Mouse (Mus musculus): ENCODE results near the gene Gadl1. TPM values are rescaled to one million over a fixed set of nuclear protein-coding genes. Genes with fewer than 3 reads are reported as not detected.
"Not testable (repeated sequence)": the region's sequence is repeated elsewhere in the genome, so short reads cannot be mapped to it uniquely, and the experiment has no call there.

Gadl1 gene
- polyA plus RNA-seq, 1 experiment from 2014 or later, result 1.0 TPM

- 54% methylated on average over 6 of the region's 6 CpGs for WGBS
- no peak overlapping the region for H3K4me2 ChIP-seq
- no peaks in the 10 kb centered on the region for H3K27me3 ChIP-seq
- H3K9ac ChIP-seq, result no peak overlapping the region
- no peaks in the 10 kb centered on the region for H3K9me3 ChIP-seq
- H3K27ac ChIP-seq, result no peak overlapping the region
- no peak for ATAC-seq (ENCODE audit: insufficient number of reproducible peaks, low FRiP score, low TSS enrichment, low read depth)
- no peaks in the 10 kb centered on the region for H3K36me3 ChIP-seq
- H3K4me1 ChIP-seq, result no peaks in the 10 kb centered on the region
- H3K4me3 ChIP-seq, result no peak overlapping the region
These were observed 129.0 kb downstream of the Gadl1 start for GRCm38 (mm10) chr9:116038275-116038674.

- H3K4me2 ChIP-seq, result no peak overlapping the region
- H3K27ac ChIP-seq, result no peak overlapping the region
- no peak overlapping the region for H3K9ac ChIP-seq
- H3K4me1 ChIP-seq, result no peaks in the 10 kb centered on the region
- ATAC-seq (ENCODE audit: insufficient number of reproducible peaks, low FRiP score, low TSS enrichment, low read depth), result no peak
- no peaks in the 10 kb centered on the region for H3K36me3 ChIP-seq
- WGBS, result 81% methylated on average over 4 of the region's 4 CpGs
- no peak overlapping the region for H3K4me3 ChIP-seq
- H3K27me3 ChIP-seq, result no peaks in the 10 kb centered on the region
- H3K9me3 ChIP-seq, result no peaks in the 10 kb centered on the region
These were observed 130.7 kb downstream of the Gadl1 start for GRCm38 (mm10) chr9:116039981-116040380.

GRCm38 (mm10) chr9:116040852-116041251 is 131.6 kb downstream of the Gadl1 start:
- not testable (repeated sequence) for H3K27me3 ChIP-seq

GRCm38 (mm10) chr9:116041369-116041768 is 132.1 kb downstream of the Gadl1 start:
- no peaks in the 10 kb centered on the region for H3K36me3 ChIP-seq
- H3K27me3 ChIP-seq, result no peaks in the 10 kb centered on the region
- no peak overlapping the region for H3K27ac ChIP-seq
- no peaks in the 10 kb centered on the region for H3K4me1 ChIP-seq
- H3K9ac ChIP-seq, result no peak overlapping the region
- ATAC-seq (ENCODE audit: insufficient number of reproducible peaks, low FRiP score, low TSS enrichment, low read depth), result no peak
- WGBS, result 74% methylated on average over 4 of the region's 4 CpGs
- no peaks in the 10 kb centered on the region for H3K9me3 ChIP-seq
- no peak overlapping the region for H3K4me2 ChIP-seq
- H3K4me3 ChIP-seq, result no peak overlapping the region

More at GRCm38 (mm10) chr9:116040852-116041251, 131.6 kb downstream of the Gadl1 start:
- H3K27ac ChIP-seq; H3K9ac ChIP-seq; H3K9me3 ChIP-seq; H3K4me1 ChIP-seq; ATAC-seq (ENCODE audit: insufficient number of reproducible peaks, low FRiP score, low TSS enrichment, low read depth); H3K36me3 ChIP-seq; H3K4me2 ChIP-seq; H3K4me3 ChIP-seq: not testable (repeated sequence)
- 96% methylated on average over 14 of the region's 14 CpGs for WGBS

GRCm38 (mm10) chr9:116041787-116042186 is 132.5 kb downstream of the Gadl1 start:
- Histone ChIP-seq H3K27ac (no peak overlapping the region), H3K4me3 (no peak overlapping the region), H3K9ac (no peak overlapping the region), H3K27me3 (no peaks in the 10 kb centered on the region), H3K9me3 (no peaks in the 10 kb centered on the region), H3K36me3 (no peaks in the 10 kb centered on the region), H3K4me2 (no peak overlapping the region), H3K4me1 (no peaks in the 10 kb centered on the region)
- no peak for ATAC-seq (ENCODE audit: insufficient number of reproducible peaks, low FRiP score, low TSS enrichment, low read depth)
- WGBS, result 14% methylated on average over 3 of the region's 3 CpGs

- H3K27ac ChIP-seq, result no peak overlapping the region
- ATAC-seq (ENCODE audit: insufficient number of reproducible peaks, low FRiP score, low TSS enrichment, low read depth), result no peak
- no peaks in the 10 kb centered on the region for H3K27me3 ChIP-seq
- 76% methylated on average over 1 of the region's 1 CpGs for WGBS
- H3K4me3 ChIP-seq, result no peak overlapping the region
- H3K4me1 ChIP-seq, result no peaks in the 10 kb centered on the region
- no peak overlapping the region for H3K9ac ChIP-seq
- H3K36me3 ChIP-seq, result no peaks in the 10 kb centered on the region
- no peaks in the 10 kb centered on the region for H3K9me3 ChIP-seq
- no peak overlapping the region for H3K4me2 ChIP-seq
These were observed 140.7 kb downstream of the Gadl1 start for GRCm38 (mm10) chr9:116049985-116050384.

- no peaks in the 10 kb centered on the region for H3K4me1 ChIP-seq
- 53% methylated on average over 8 of the region's 8 CpGs for WGBS
- H3K9ac ChIP-seq, result no peak overlapping the region
- no peaks in the 10 kb centered on the region for H3K27me3 ChIP-seq
- H3K4me3 ChIP-seq, result no peak overlapping the region
- no peaks in the 10 kb centered on the region for H3K9me3 ChIP-seq
- H3K36me3 ChIP-seq, result no peaks in the 10 kb centered on the region
- H3K4me2 ChIP-seq, result no peak overlapping the region
- H3K27ac ChIP-seq, result no peak overlapping the region
- ATAC-seq (ENCODE audit: insufficient number of reproducible peaks, low FRiP score, low TSS enrichment, low read depth), result no peak
These were observed 144.7 kb downstream of the Gadl1 start for GRCm38 (mm10) chr9:116053976-116054375.

GRCm38 (mm10) chr9:116058475-116058874 is 149.2 kb downstream of the Gadl1 start:
- Histone ChIP-seq H3K27ac (no peak overlapping the region), H3K4me3 (no peak overlapping the region)

GRCm38 (mm10) chr9:116059156-116059555 is 149.9 kb downstream of the Gadl1 start:
- Histone ChIP-seq H3K4me3 (no peak overlapping the region), H3K27ac (no peak overlapping the region), H3K36me3 (no peaks in the 10 kb centered on the region), H3K4me2 (no peak overlapping the region), H3K9ac (no peak overlapping the region), H3K4me1 (no peaks in the 10 kb centered on the region), H3K9me3 (no peaks in the 10 kb centered on the region), H3K27me3 (no peaks in the 10 kb centered on the region)
- no peak for ATAC-seq (ENCODE audit: insufficient number of reproducible peaks, low FRiP score, low TSS enrichment, low read depth)
- 53% methylated on average over 4 of the region's 4 CpGs for WGBS

More at GRCm38 (mm10) chr9:116058475-116058874, 149.2 kb downstream of the Gadl1 start:
- H3K4me2 ChIP-seq, result no peak overlapping the region
- H3K9me3 ChIP-seq, result no peaks in the 10 kb centered on the region
- H3K27me3 ChIP-seq, result no peaks in the 10 kb centered on the region
- no peak for ATAC-seq (ENCODE audit: insufficient number of reproducible peaks, low FRiP score, low TSS enrichment, low read depth)
- 91% methylated on average over 4 of the region's 4 CpGs for whole genome bisulfite sequencing
- H3K36me3 ChIP-seq, result no peaks in the 10 kb centered on the region
- no peak overlapping the region for H3K9ac ChIP-seq
- no peaks in the 10 kb centered on the region for H3K4me1 ChIP-seq

GRCm38 (mm10) chr9:116060691-116061090 is 151.4 kb downstream of the Gadl1 start:
- no peak overlapping the region for H3K4me2 ChIP-seq
- 4% methylated on average over 4 of the region's 4 CpGs for WGBS
- H3K4me1 ChIP-seq, result no peaks in the 10 kb centered on the region
- no peak overlapping the region for H3K4me3 ChIP-seq
- no peaks in the 10 kb centered on the region for H3K9me3 ChIP-seq
- H3K36me3 ChIP-seq, result no peaks in the 10 kb centered on the region
- H3K27me3 ChIP-seq, result no peaks in the 10 kb centered on the region
- H3K9ac ChIP-seq, result no peak overlapping the region
- no peak overlapping the region for H3K27ac ChIP-seq
- ATAC-seq (ENCODE audit: insufficient number of reproducible peaks, low FRiP score, low TSS enrichment, low read depth), result no peak

GRCm38 (mm10) chr9:116064774-116065173 is 155.5 kb downstream of the Gadl1 start:
- 85% methylated on average over 17 of the region's 17 CpGs for WGBS
- Histone ChIP-seq H3K4me2 (no peak overlapping the region), H3K4me1 (no peaks in the 10 kb centered on the region), H3K9me3 (no peaks in the 10 kb centered on the region), H3K27ac (no peak overlapping the region), H3K36me3 (no peaks in the 10 kb centered on the region), H3K9ac (no peak overlapping the region), H3K27me3 (no peaks in the 10 kb centered on the region), H3K4me3 (no peak overlapping the region)
- ATAC-seq (ENCODE audit: insufficient number of reproducible peaks, low FRiP score, low TSS enrichment, low read depth), result no peak

GRCm38 (mm10) chr9:116071561-116071960 is 162.3 kb downstream of the Gadl1 start:
- WGBS, result 91% methylated on average over 1 of the region's 1 CpGs
- ATAC-seq (ENCODE audit: insufficient number of reproducible peaks, low FRiP score, low TSS enrichment, low read depth); H3K9me3 ChIP-seq; H3K4me1 ChIP-seq; H3K4me2 ChIP-seq; H3K27me3 ChIP-seq; H3K9ac ChIP-seq; H3K4me3 ChIP-seq; H3K27ac ChIP-seq; H3K36me3 ChIP-seq: not testable (repeated sequence)

- no peaks in the 10 kb centered on the region for H3K36me3 ChIP-seq
- no peak overlapping the region for H3K4me2 ChIP-seq
- no peak for ATAC-seq (ENCODE audit: insufficient number of reproducible peaks, low FRiP score, low TSS enrichment, low read depth)
- no peaks in the 10 kb centered on the region for H3K4me1 ChIP-seq
- H3K4me3 ChIP-seq, result no peak overlapping the region
- H3K27ac ChIP-seq, result no peak overlapping the region
- no peak overlapping the region for H3K9ac ChIP-seq
- WGBS, result 77% methylated on average over 4 of the region's 4 CpGs
- no peaks in the 10 kb centered on the region for H3K27me3 ChIP-seq
- H3K9me3 ChIP-seq, result no peaks in the 10 kb centered on the region
These were observed 166.9 kb downstream of the Gadl1 start for GRCm38 (mm10) chr9:116076163-116076562.

Measured in limb, embryonic 15.5 days (tissue).